In genomic region chr17:6424294-6424980, GRCm38 (mm10) we compare ENCODE assay signal across 8 mouse cellular contexts. TPM values are rescaled to one million over a fixed set of nuclear protein-coding genes. Genes with fewer than 3 reads are reported as not detected.
DNase-seq lines count a peak whose midpoint lies in the region; ATAC-seq and TF ChIP-seq lines count a peak whose summit lies in the region.
"Not testable (repeated sequence)": the region's sequence is repeated elsewhere in the genome, so short reads cannot be mapped to it uniquely, and the experiment has no call there.

No protein-coding gene starts in this region.

- peak; percentile 1 to 15; a peak in 1 of 4 replicates for ATAC-seq in hematopoietic stem cell, adult 5-6 weeks (replicated peaks in 1 of 2; ENCODE audit: insufficient read depth in 1 of 2, low FRiP score in 2 of 2, low TSS enrichment in 1 of 2, low read depth in 1 of 2, poor library complexity in 2 of 2, severe bottlenecking in 2 of 2)
- ATAC-seq in lung, embryonic 16.5 days (ENCODE audit: low read depth) = peak; percentile 74
- peak; percentile 77 for ATAC-seq in stomach, embryonic 15.5 days (ENCODE audit: insufficient read depth, low FRiP score, low read depth)

- H3K79me2 ChIP-seq in heart, adult 2 months (replicated peaks; ENCODE audit: control insufficient read depth, insufficient read depth, low read length) = not testable (repeated sequence)

- peaks cover 43% of the 10 kb centered on the region for H3K4me1 ChIP-seq in E14TG2a.4 (replicated peaks; ENCODE audit: low read depth, low read length)
- not testable (repeated sequence) for H3K4me1 ChIP-seq in heart, adult 2 months (ENCODE audit: control insufficient read depth, insufficient read depth, low read length); lung, embryonic 16.5 days (replicated peaks; ENCODE audit: control insufficient read depth, insufficient read depth, low read length); stomach, embryonic 15.5 days
- H3K4me1 ChIP-seq in limb, embryonic 10.5 days = peaks cover 19% of the 10 kb centered on the region

- peak overlapping the region; percentile 37 for H3K4me3 ChIP-seq in E14TG2a.4 (replicated peaks; ENCODE audit: low read length)
- not testable (repeated sequence) for H3K4me3 ChIP-seq in heart, adult 2 months; limb, embryonic 10.5 days; lung, embryonic 16.5 days (ENCODE audit: low read length); stomach, embryonic 15.5 days (replicated peaks)

- TF ChIP-seq POLR2A in heart, adult 2 months (IDR thresholded peaks at IDR 0.05; ENCODE audit: insufficient read depth, low read depth, low read length) = not testable (repeated sequence)

- peak; percentile 0 for DNase-seq in brain, adult 2 months (ENCODE audit: low read depth, low spot score)
- peak; percentile 35 to 60 for DNase-seq in heart, adult 2 months
- peak; percentile 33 for DNase-seq in limb, embryonic 10.5 days (ENCODE audit: low spot score)
- peak; percentile 60 for DNase-seq in thymus, postnatal 4 days

- not testable (repeated sequence) for TF ChIP-seq EP300 in heart, adult 2 months (IDR thresholded peaks at IDR 0.05; ENCODE audit: insufficient read depth, low read depth, low read length)

- not testable (repeated sequence) for H3K9ac ChIP-seq in heart, adult 2 months (ENCODE audit: low read depth, low read length); lung, embryonic 16.5 days (ENCODE audit: low read length); stomach, embryonic 15.5 days

- not testable (repeated sequence) for H3K27me3 ChIP-seq in E14TG2a.4 (ENCODE audit: insufficient read depth, low read length); heart, adult 2 months (ENCODE audit: control insufficient read depth, insufficient read depth, low read length); limb, embryonic 10.5 days (ENCODE audit: low read depth, poor library complexity, severe bottlenecking); lung, embryonic 16.5 days (ENCODE audit: control insufficient read depth, insufficient read depth, low read depth, low read length); stomach, embryonic 15.5 days (replicated peaks)

- intact Hi-C loops in heart, adult 2 months (cut with DNase I) = not testable (repeated sequence)

- H3K9me3 ChIP-seq in E14TG2a.4 (ENCODE audit: low read length); limb, embryonic 10.5 days (replicated peaks); lung, embryonic 16.5 days (ENCODE audit: control insufficient read depth, low read length); stomach, embryonic 15.5 days: not testable (repeated sequence)

- H3K4me2 ChIP-seq in lung, embryonic 16.5 days (ENCODE audit: low read depth, low read length); stomach, embryonic 15.5 days: not testable (repeated sequence)

- WGBS in heart, adult 2 months = 36% methylated on average over 12 of the region's 12 CpGs
- 68% methylated on average over 12 of the region's 12 CpGs for WGBS in limb, embryonic 10.5 days
- 34% methylated on average over 10 of the region's 12 CpGs for WGBS in lung, embryonic 16.5 days
- 36% methylated on average over 12 of the region's 12 CpGs for WGBS in stomach, embryonic 15.5 days

- not testable (repeated sequence) for TF ChIP-seq CTCF in E14TG2a.4 (conservative IDR thresholded peaks at IDR 0.05; ENCODE audit: low read length); heart, adult 2 months (IDR thresholded peaks at IDR 0.05)

- H3K27ac ChIP-seq in heart, adult 2 months = not testable (repeated sequence)
- peak overlapping the region; percentile 58 for H3K27ac ChIP-seq in limb, embryonic 10.5 days
- peak overlapping the region; percentile 66 for H3K27ac ChIP-seq in lung, embryonic 16.5 days (ENCODE audit: low read length)
- peak overlapping the region; percentile 77 for H3K27ac ChIP-seq in stomach, embryonic 15.5 days

- H3K36me3 ChIP-seq in E14TG2a.4 (ENCODE audit: insufficient read depth, low read length); heart, adult 2 months (ENCODE audit: control insufficient read depth, insufficient read depth, low read length); limb, embryonic 10.5 days; lung, embryonic 16.5 days (ENCODE audit: control insufficient read depth, insufficient read depth, low read length); stomach, embryonic 15.5 days: not testable (repeated sequence)

RNA-seq across cellular contexts. Expression of gene Dynlt1b, which starts 5.5 kb away (rescaled TPM):
- 10 to 100 TPM; 34.2 to 42.1 TPM for total RNA-seq in heart, adult 2 months (2021)
- 113 and 143 TPM in 2 replicates for polyA plus RNA-seq in heart, adult 2 months (2012; rRNA removed)
- total RNA-seq in hematopoietic stem cell, adult 5-6 weeks (2017) = 102 and 167 TPM in 2 replicates
- polyA plus RNA-seq in limb, embryonic 10.5 days (2016; fragmentation: Nextera tagmentation; extraction: Ambion mirVana) = 442 and 463 TPM in 2 replicates
- 525 and 538 TPM in 2 replicates for polyA plus RNA-seq in lung, embryonic 16.5 days (2015; fragmentation: Nextera tagmentation; extraction: Ambion mirVana)
- 461 and 518 TPM in 2 replicates for polyA plus RNA-seq in stomach, embryonic 15.5 days (2015; fragmentation: Nextera tagmentation; extraction: Ambion mirVana)

Comparison
In these comparisons a context has a peak if more than half of its experiments do, and no peak if none do; other contexts are left out.
1. DNase-seq: peak in every context shown above with its lines; median percentile 60 in thymus, postnatal 4 days; 48 in heart, adult 2 months; 33 in limb, embryonic 10.5 days; 0 in brain, adult 2 months.
2. ATAC-seq: peak in every context shown above with its lines; median percentile 77 in stomach, embryonic 15.5 days; 74 in lung, embryonic 16.5 days; 8 in hematopoietic stem cell, adult 5-6 weeks.